ENCODE assay signal across 8 mouse cellular contexts in the genomic region with DNA sequence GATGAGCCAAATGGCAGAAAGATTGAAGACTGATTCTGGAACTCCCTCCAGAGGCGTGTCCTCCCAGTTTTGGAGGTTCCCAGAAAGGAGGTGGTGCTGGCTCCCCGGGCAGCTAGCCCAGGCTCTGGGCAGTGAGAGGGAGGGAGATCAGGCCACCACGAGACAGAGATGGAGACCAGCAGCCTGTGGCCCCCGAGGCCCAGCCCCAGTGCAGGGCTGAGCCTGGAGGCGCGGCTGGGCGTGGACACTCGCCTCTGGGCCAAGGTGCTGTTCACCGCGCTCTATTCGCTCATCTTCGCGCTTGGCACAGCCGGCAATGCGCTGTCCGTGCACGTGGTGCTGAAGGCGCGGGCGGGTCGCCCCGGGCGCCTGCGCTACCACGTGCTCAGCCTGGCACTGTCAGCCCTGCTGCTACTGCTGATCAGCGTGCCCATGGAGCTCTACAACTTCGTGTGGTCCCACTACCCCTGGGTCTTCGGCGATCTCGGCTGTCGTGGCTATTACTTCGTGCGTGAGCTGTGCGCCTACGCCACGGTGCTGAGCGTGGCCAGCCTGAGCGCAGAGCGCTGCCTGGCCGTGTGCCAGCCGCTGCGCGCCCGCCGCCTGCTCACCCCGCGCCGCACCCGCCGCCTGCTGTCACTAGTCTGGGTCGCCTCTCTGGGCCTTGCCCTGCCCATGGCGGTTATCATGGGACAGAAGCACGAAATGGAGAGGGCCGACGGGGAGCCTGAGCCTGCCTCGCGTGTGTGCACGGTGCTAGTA. TPM values are rescaled to one million over a fixed set of nuclear protein-coding genes. Genes with fewer than 3 reads are reported as not detected.
DNase-seq lines count a peak whose midpoint lies in the region; ATAC-seq and TF ChIP-seq lines count a peak whose summit lies in the region.
"Had no signal": no experiment of that assay in that cellular context is flagged by ENCODE, and none has a peak within 500 bp of the region (broad histone marks: within the 10 kb centered on the region; RNA-seq: fewer than 3 reads in every experiment).

TSS of gene Ntsr2 (plus strand) at position 51 of the 762 bp plus-strand sequence.

- H3K79me2 ChIP-seq in heart, adult 2 months (replicated peaks; ENCODE audit: control insufficient read depth, insufficient read depth, low read length), result no peaks in the 10 kb centered on the region

- peak; percentile 59 to 72 for DNase-seq in adrenal gland, postnatal 4 days (ENCODE audit: low spot score in 2 of 2)
- DNase-seq in embryonic facial prominence, embryonic 11.5 days (ENCODE audit: low spot score), result peak; percentile 80
- DNase-seq in heart, adult 2 months, result peak; percentile 81 to 86
- DNase-seq in kidney, adult 18-20 months, result peak; percentile 85
- DNase-seq in limb, embryonic 10.5 days (ENCODE audit: low spot score), result peak; percentile 82
- DNase-seq in splenic B cell, adult 2 months (ENCODE audit: low read depth, low spot score), result peak; percentile 2

- peak; percentile 79 for ATAC-seq in embryonic facial prominence, embryonic 11.5 days (replicated peaks; ENCODE audit: insufficient number of reproducible peaks, low FRiP score, low TSS enrichment, low read depth)
- ATAC-seq in midbrain, embryonic 13.5 days, result peak; percentile 91

- H3K27ac ChIP-seq in embryonic facial prominence, embryonic 11.5 days (replicated peaks; ENCODE audit: low read depth, low read length), result no peak within 1 kb of the TSS
- no peak within 1 kb of the TSS; the same call in 1 of the 2 replicates for H3K27ac ChIP-seq in heart, adult 2 months
- H3K27ac ChIP-seq in limb, embryonic 10.5 days, result no peak within 1 kb of the TSS
- no peak within 1 kb of the TSS for H3K27ac ChIP-seq in midbrain, embryonic 13.5 days
- H3K27ac ChIP-seq: macrophage had no signal

- H3K4me1 ChIP-seq in embryonic facial prominence, embryonic 11.5 days (ENCODE audit: control insufficient read depth, insufficient read depth, low read length), result no peaks in the 10 kb centered on the region
- H3K4me1 ChIP-seq in heart, adult 2 months (ENCODE audit: control insufficient read depth, insufficient read depth, low read length), result peaks cover 3% of the 10 kb centered on the region
- peaks cover 6% of the 10 kb centered on the region for H3K4me1 ChIP-seq in limb, embryonic 10.5 days
- peaks cover 8% of the 10 kb centered on the region for H3K4me1 ChIP-seq in midbrain, embryonic 13.5 days (replicated peaks)

- peak within 1 kb of the TSS; percentile 45 for H3K4me2 ChIP-seq in embryonic facial prominence, embryonic 11.5 days (ENCODE audit: low read depth, low read length)
- peak within 1 kb of the TSS; percentile 62 for H3K4me2 ChIP-seq in midbrain, embryonic 13.5 days (replicated peaks)

- peaks cover 15% of the 10 kb centered on the region for H3K27me3 ChIP-seq in embryonic facial prominence, embryonic 11.5 days (ENCODE audit: control insufficient read depth, insufficient read depth, low read length)
- no peaks in the 10 kb centered on the region for H3K27me3 ChIP-seq in heart, adult 2 months (ENCODE audit: control insufficient read depth, insufficient read depth, low read length)
- H3K27me3 ChIP-seq in limb, embryonic 10.5 days (ENCODE audit: low read depth, poor library complexity, severe bottlenecking), result peaks cover 47% of the 10 kb centered on the region
- H3K27me3 ChIP-seq in midbrain, embryonic 13.5 days, result peaks cover 45% of the 10 kb centered on the region
- H3K27me3 ChIP-seq in splenic B cell, adult 2 months (ENCODE audit: control insufficient read depth, insufficient read depth, low read length, poor library complexity, severe bottlenecking), result no peaks in the 10 kb centered on the region

- H3K9ac ChIP-seq in embryonic facial prominence, embryonic 11.5 days (replicated peaks; ENCODE audit: low read length), result no peak within 1 kb of the TSS
- peak within 1 kb of the TSS; percentile 36 for H3K9ac ChIP-seq in heart, adult 2 months (ENCODE audit: low read depth, low read length)
- peak within 1 kb of the TSS; percentile 29; the same call in 1 of the 2 replicates for H3K9ac ChIP-seq in midbrain, embryonic 13.5 days (replicated peaks)

- 0 out of 2 replicates have a peak, but pooled peaks have one; percentile 56 for TF ChIP-seq EP300 in heart, adult 2 months (IDR thresholded peaks at IDR 0.05; ENCODE audit: insufficient read depth, low read depth, low read length)

- H3K4me3 ChIP-seq in embryonic facial prominence, embryonic 11.5 days (ENCODE audit: low read depth, low read length), result peak within 1 kb of the TSS; percentile 10; the same call in 1 of the 2 replicates
- 0 out of 2 replicates have a peak within 1 kb of the TSS, but pooled peaks have one; percentile 4 for H3K4me3 ChIP-seq in heart, adult 2 months
- peak within 1 kb of the TSS; percentile 18 for H3K4me3 ChIP-seq in limb, embryonic 10.5 days
- peak within 1 kb of the TSS; percentile 34 for H3K4me3 ChIP-seq in midbrain, embryonic 13.5 days (replicated peaks)

- 9% methylated on average over 49 of the region's 58 CpGs for WGBS in embryonic facial prominence, embryonic 11.5 days
- 4% methylated on average over 58 of the region's 58 CpGs for WGBS in heart, adult 2 months
- WGBS in limb, embryonic 10.5 days, result 6% methylated on average over 58 of the region's 58 CpGs
- WGBS in midbrain, embryonic 13.5 days, result 7% methylated on average over 57 of the region's 58 CpGs

- no peaks in the 10 kb centered on the region for H3K9me3 ChIP-seq in embryonic facial prominence, embryonic 11.5 days (replicated peaks; ENCODE audit: control insufficient read depth, low read length)
- no peaks in the 10 kb centered on the region for H3K9me3 ChIP-seq in limb, embryonic 10.5 days (replicated peaks)
- no peaks in the 10 kb centered on the region for H3K9me3 ChIP-seq in midbrain, embryonic 13.5 days

- no peaks in the 10 kb centered on the region for H3K36me3 ChIP-seq in embryonic facial prominence, embryonic 11.5 days (replicated peaks; ENCODE audit: control insufficient read depth, insufficient read depth, low read depth, low read length)
- H3K36me3 ChIP-seq in heart, adult 2 months (ENCODE audit: control insufficient read depth, insufficient read depth, low read length), result no peaks in the 10 kb centered on the region
- H3K36me3 ChIP-seq in limb, embryonic 10.5 days, result no peaks in the 10 kb centered on the region
- no peaks in the 10 kb centered on the region for H3K36me3 ChIP-seq in midbrain, embryonic 13.5 days
- H3K36me3 ChIP-seq in splenic B cell, adult 2 months (ENCODE audit: control insufficient read depth, insufficient read depth, low read length, poor library complexity, severe bottlenecking), result no peaks in the 10 kb centered on the region

- no peak for TF ChIP-seq POLR2A in heart, adult 2 months (IDR thresholded peaks at IDR 0.05; ENCODE audit: insufficient read depth, low read depth, low read length)

- intact Hi-C loops in heart, adult 2 months (cut with DNase I), result no loop called here

- no peak for TF ChIP-seq CTCF in heart, adult 2 months (IDR thresholded peaks at IDR 0.05)

RNA-seq across cellular contexts. Expression of gene Ntsr2, which starts in this region (rescaled TPM):
- total RNA-seq in adrenal gland, postnatal 4 days (2021), result under 1 TPM in 1 of 2 experiments, not detected in 1; 0.34 TPM
- not detected in 2 replicates for polyA plus RNA-seq in embryonic facial prominence, embryonic 11.5 days (2014; fragmentation: Nextera tagmentation; extraction: Ambion mirVana)
- total RNA-seq in heart, adult 2 months (2021), result 1 to 10 TPM; 7.9 to 9.3 TPM
- 15.1 and 20.5 TPM in 2 replicates for polyA plus RNA-seq in heart, adult 2 months (2012; rRNA removed)
- polyA plus RNA-seq in limb, embryonic 10.5 days (2016; fragmentation: Nextera tagmentation; extraction: Ambion mirVana), result not detected in 2 replicates
- 0.21 and 0.22 TPM in 2 replicates for polyA plus RNA-seq in midbrain, embryonic 13.5 days (2015; fragmentation: Nextera tagmentation; extraction: Ambion mirVana)
- polyA plus RNA-seq: macrophage had no signal

Comparison
In these comparisons a context has a peak if more than half of its experiments do, and no peak if none do; other contexts are left out.
1. RNA of gene Ntsr2 (total RNA-seq): 7.9 to 9.3 TPM in heart, adult 2 months; 0.34 TPM in adrenal gland, postnatal 4 days; every median in the first group is over 4 times any median in the second.
2. RNA of gene Ntsr2 (polyA plus RNA-seq): 15.1 to 20.5 TPM in heart, adult 2 months; 0.21 to 0.22 TPM in midbrain, embryonic 13.5 days, not detected in embryonic facial prominence, embryonic 11.5 days and not detected in limb, embryonic 10.5 days; every median in the first group is over 10 times any median in the second.
3. Peak in DNase-seq in adrenal gland, postnatal 4 days; RNA of the gene not detected or under 1 TPM.
4. Peak in DNase-seq, ATAC-seq, H3K4me3 ChIP-seq and H3K4me2 ChIP-seq in embryonic facial prominence, embryonic 11.5 days; RNA of the gene not detected or under 1 TPM.
5. Peak in DNase-seq and H3K4me3 ChIP-seq in limb, embryonic 10.5 days; RNA of the gene not detected or under 1 TPM.
6. Peak in ATAC-seq, H3K4me3 ChIP-seq, H3K9ac ChIP-seq and H3K4me2 ChIP-seq in midbrain, embryonic 13.5 days; RNA of the gene not detected or under 1 TPM.
7. DNase-seq: peak in every context shown above with its lines; median percentile 85 in kidney, adult 18-20 months; 84 in heart, adult 2 months; 82 in limb, embryonic 10.5 days; 80 in embryonic facial prominence, embryonic 11.5 days; 66 in adrenal gland, postnatal 4 days; 2 in splenic B cell, adult 2 months.
8. Peak in every context shown above with its lines, with median percentiles within 50 percentile points of each other: H3K4me3 ChIP-seq.